Mouse (Mus musculus): ENCODE measurements at regions not wholly inside any gene's neighbourhood (a gene's known extent, or its start where the extent isn't known, plus 50 kb on each side); places are given as distances from the start of the nearest gene placed in this dataset.

GRCm38 (mm10) chr2:128416416-128416815, 174.6 kb upstream of the Spdye4c start:
- TF ChIP-seq CEBPB (IDR thresholded peaks at IDR 0.05; ENCODE audit: low read depth) (no peak), CTCF (IDR thresholded peaks at IDR 0.05; ENCODE audit: control insufficient read depth, insufficient read depth, insufficient read length) (no peak), MAX (IDR thresholded peaks at IDR 0.05) (no peak), MYOG (IDR thresholded peaks at IDR 0.05; ENCODE audit: control insufficient read depth, extremely low read depth, insufficient read length) (no peak), USF1 (IDR thresholded peaks at IDR 0.05; ENCODE audit: low read depth) (no peak), MYOD1 (IDR thresholded peaks at IDR 0.05; ENCODE audit: control insufficient read depth, insufficient read length, low read depth) (no peak)

Measured in C2C12 (cell line).